Mouse (Mus musculus) fibroblast of lung, adult 2 months (primary cell): Measurements from ENCODE around the gene Cd81.

Experiments
- DNase-seq: peaks from one replicate; pipeline ENCODE4 v3.0.0-alpha.2; 2011; ENCODE audit warnings: low read depth

Gene Cd81

DNA sequence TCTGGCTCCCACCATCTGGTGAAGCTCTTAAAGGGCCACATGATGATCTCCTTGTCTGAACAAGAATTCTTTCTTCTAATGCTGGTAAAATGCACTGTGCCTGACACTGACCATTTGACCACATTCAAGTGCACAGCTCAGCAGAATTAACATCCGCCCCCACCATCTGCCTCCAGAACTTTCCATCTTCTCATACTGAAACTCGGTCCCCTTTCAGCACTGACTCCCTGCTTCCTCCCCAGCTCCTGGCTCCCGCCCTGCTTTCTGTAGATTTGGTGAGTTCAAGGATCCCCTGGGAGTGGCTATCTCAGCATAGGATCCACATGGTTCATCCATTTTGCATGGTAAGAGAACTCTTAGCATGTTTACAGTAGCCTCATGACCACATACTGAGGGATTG lies 31.8 kb upstream of the Cd81 start:
- no peak for DNase-seq

DNA sequence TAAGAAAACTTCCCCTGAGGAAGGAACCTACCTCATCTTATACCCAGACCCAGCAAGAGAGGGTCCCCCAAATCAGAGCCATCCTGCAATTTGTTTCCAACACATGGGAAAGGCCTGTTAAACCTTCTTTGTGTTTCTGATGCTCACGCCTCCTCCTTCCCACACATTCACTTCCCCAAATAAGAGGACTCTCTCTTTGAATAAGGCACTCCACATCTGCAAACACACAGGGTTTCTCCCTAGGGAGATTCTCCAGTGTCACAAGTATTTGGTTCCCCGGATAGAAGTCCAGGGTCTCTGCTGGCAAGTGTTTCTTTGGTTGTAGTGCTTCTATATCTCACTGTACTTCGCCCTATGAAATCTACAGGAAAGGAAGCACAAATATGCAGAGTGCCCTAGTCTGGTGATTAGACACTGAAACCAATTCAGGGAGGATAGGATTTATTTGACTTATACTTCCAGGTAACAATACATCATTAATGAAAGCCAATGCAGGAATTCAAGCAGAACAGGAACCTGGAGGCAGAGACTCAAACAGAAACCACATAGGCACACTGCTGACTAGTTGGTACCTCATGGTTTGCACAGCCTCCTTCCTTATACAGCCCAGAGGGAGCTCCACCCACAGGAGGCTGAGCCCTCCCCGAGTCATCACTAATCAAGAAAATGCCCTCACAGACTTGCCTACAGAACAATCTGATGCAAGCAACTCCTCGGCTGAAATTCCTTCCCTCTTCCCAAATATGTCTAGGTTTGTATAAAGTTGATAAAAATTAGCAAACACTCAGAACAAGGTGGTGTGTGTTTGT lies 31.0 kb upstream of the Cd81 start:
- no peak for DNase-seq

DNA sequence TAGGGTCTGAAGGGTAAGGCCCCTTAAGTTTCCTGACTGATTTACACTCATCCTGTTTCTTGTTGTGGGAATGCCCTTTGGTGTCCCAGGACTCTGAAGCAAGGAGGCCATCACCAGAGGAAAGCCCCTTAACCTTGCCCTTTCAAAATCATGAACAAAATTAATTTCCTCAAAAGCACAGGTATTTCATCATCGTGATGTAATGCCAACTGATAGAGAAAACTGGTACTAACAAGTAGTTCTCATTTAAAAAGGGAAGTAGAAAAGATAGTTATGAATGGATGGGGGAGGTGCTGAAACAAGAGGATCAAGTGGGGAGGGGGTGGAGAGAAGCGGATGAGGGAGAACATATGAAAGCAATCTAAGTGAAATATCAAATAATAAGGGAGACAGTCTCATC lies 29.0 kb upstream of the Cd81 start:
- no peak for DNase-seq

DNA sequence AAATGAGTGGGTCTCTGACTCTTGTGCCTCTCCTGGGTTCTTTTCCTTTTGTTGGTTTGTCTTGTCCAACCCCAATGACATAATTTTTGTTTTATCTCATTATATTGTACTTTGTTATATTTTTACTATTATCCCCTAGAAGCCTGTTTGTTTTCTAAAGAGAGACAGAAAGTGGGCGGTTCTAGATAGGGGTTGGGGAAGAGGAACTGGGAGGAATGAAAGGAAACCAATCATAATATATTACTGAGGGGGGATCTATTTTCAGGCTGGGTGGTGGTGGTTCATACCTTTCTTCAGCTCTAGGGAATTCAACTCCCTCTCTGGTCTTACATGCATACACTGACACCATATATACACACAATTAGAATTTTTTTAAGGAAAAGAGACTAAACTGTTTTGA lies 28.2 kb upstream of the Cd81 start:
- DNase-seq: no peak

DNA sequence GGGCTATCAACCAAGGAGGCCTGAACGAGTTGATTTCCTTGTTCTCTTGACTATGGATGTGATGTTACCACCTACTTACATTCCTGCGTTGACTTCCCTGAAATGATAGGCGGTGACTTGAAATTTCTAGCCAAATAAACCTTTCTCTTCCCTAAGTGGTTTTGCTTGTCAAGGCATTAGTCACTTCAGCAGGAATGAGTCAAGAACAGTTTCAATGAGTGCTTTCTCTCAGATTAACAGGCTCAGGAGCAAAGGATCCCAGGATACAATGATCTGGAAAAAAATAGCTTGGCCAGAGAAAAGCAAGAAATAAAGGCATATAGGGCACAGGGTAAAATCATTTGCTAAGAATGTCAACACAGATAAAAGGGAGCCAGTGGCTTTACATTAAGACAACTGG lies 27.0 kb upstream of the Cd81 start:
- no peak for DNase-seq

DNA sequence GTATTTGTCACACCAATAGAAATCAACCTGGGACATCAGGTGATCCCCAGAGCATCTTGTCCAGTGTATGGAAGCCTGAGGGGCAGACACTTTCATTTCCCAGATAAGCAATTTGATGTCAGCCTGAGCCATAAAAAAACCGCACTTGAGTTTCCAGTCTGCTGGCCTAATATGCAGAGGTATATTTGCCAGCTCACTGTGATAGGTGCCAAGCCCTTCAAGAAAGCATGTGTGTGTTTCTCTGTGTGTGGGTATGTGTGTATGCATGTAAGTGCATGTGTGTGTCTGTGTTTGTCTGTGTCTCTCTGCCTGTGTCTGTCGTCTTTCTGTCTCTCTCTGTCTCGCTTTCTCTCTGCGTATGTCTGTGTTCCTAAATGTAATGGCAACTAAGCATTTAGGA lies 25.3 kb upstream of the Cd81 start:
- DNase-seq: no peak

DNA sequence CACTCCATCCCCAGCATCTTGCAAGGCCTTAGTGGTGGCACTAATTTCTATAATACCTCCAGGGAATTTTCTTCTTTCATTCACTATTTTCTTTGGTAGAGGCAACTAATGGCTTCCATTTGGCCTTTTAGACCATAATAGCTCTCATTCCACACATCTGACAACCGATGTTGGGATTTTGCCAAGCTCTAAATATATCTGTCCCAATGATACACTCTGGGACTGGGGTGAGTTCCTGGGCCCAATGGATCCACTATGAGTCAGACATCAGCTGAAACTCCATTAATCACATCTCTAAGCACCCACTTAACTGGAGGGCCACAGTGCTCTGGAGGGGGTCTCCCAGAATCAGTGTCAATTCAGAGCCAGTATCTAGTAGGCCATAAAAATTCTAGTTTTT lies 20.7 kb upstream of the Cd81 start:
- no peak for DNase-seq

DNA sequence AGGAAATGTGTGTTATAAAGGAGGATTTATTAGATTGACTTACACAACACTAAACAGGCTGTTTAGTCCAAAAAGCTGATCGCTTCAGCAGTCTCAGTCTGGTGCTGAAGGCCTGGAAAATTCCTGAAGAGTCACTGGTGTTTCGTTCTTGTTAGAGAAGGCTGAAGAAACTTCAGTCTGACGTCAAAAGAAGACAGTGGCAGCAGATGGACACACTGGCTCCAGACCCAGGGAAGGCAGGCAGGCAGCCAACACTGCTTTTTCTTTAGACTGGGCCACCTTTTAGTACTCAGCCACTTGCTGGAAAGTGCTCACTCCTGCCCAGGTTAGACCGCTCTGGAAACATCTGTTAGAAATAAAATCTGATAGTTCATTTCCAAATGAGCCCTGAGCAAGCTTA lies 19.0 kb upstream of the Cd81 start:
- DNase-seq: no peak

DNA sequence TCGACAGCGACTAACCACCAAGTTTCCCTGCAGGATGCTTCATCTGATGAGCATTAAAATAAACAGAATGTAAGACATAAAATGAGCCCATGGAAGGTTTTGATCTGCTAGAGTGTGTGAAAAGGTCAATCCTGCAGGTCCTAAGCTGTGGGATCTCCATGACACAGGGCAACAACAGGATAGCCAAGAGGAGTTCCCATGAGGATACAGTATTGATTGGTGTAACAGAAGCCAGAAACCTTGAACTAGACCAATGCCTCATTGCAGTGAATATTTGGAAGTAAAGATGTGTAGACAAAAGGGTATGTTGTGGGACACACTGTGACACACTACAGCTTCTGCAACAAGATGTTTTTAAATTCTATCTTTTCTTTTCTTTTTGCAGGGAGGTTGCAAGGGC lies 18.4 kb upstream of the Cd81 start:
- no peak for DNase-seq

DNA sequence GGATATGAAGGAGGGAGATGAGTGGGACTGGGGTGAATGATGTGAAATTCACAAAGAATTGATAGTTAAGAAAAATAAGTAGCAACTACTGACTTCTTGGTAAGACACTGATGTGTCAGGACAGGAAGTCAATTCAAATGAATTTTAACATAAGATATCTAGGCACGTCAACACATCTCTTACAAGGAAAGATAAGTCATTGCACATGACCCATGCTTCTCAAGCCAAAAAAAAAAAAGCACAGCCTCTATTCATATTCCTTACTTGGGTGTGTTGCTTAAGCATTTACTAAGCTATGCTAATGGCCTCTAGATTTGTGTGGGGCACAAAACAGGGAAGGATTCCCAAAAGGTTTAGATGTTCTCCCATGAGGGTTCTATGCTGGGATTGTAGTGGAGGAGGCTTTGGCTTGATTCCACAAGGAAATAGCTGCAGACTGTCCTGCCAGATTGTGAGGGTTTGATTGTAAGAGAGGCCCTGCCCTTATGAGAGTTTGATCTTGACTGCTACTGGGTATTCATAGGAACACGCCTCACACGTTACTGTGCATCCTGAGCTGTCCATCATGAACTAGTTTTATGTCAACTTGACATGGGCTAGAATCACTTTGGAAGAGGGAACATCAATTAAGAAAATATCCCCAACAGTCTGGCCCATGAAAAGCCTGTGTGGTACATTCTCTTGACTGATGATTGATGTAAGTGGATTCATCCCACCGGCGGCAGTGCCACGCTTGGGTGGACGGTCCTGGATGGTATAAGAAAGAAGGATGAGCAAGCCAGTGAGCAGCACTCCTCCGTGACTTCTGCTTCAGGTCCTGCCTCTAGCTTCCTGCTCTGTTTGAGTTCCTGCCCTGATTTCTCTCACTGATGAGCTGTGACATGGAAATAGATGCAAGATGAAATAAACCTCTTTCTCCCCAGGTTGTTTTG lies 17.8 kb upstream of the Cd81 start:
- no peak for DNase-seq

DNA sequence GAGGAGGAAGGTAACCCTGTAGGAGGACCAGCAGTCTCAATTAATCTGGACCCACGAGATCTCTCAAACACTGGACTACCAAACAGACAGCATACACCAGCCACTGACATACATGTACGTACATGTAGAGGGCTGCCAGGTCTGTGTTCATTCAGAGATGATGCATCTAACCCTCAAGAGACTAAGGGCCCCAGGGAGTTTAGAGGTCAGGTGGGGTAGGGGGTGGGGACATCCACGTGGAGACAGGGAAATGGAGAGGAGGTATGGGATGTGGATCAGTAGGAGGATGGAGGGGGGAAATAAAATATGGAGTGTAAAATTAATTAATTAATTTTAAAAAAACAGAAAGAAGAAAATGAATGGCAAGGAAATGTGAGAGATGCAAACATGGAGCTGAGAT lies 15.8 kb upstream of the Cd81 start:
- no peak for DNase-seq

DNA sequence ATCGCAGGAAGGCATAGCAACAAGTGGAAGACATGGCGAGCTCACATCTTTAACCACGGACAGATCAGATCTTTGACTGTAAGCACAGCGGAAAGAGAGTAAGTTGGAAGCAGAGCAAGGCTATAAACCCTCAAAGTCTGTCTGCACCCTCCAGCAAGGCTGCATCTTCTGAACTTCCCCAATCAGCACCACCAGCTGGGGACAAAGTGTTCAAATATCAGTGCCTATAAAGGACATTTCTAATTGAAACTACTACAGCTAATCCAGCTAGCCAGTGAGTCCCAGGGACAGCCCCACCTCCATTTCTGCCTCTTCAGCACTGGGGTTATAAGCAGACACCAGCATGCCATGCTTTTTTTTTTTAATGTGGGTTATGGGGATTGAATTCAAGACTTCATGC lies 15.2 kb upstream of the Cd81 start:
- no peak for DNase-seq

DNA sequence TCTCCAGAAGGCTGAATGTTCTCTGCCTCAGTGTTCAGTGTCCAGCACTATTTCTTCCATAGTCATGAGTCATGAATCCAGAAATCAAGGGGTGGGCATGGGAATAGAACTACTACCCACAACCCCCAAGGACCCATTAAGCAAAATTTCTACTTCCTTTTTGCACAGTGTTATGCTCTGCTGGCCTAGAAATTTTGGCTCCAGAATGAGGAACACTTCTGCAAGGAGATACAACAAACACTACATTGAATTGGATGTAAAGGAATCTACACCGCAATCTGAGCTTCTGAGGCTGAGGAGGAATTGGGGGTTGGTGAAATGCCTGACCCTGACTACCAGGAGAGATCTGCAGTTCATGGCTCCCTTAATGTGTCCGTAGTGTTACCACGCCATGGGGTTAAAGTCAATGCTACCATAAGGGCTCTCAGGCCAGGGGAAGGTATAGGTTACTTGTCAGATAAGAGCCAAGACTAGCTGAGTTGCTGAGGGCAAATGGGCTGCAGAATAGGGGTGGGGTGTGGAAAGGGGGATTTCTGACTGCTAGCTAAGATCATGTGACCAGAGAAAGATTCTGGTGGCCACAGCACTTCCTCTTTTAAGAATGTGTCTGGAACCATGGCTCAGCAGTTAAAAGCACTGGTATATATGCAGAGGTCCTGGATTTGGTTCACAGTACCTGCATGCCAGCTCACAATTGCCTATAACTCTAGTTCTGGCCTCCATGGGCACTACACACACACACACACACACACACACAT lies 14.2 kb upstream of the Cd81 start:
- no peak for DNase-seq

DNA sequence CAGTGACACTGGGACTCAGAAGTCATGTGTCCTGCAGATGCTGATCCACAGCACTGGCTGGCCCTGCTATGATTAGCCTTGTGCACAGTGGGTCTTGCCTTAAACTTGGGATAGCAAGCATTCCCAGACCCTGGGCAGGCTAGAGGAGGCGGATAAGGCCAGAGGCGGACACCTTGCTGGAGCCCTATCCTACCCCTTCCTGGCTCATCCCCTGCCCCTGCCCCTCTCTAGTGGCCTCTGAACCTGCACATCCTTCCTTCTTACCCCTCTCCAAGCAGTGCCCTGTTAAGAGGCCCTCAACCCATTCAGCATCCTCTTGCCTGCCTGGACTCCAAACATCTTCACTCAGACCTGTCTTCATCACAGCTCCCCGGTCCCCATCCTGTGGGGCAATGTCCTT lies 12.0 kb upstream of the Cd81 start:
- no peak for DNase-seq

DNA sequence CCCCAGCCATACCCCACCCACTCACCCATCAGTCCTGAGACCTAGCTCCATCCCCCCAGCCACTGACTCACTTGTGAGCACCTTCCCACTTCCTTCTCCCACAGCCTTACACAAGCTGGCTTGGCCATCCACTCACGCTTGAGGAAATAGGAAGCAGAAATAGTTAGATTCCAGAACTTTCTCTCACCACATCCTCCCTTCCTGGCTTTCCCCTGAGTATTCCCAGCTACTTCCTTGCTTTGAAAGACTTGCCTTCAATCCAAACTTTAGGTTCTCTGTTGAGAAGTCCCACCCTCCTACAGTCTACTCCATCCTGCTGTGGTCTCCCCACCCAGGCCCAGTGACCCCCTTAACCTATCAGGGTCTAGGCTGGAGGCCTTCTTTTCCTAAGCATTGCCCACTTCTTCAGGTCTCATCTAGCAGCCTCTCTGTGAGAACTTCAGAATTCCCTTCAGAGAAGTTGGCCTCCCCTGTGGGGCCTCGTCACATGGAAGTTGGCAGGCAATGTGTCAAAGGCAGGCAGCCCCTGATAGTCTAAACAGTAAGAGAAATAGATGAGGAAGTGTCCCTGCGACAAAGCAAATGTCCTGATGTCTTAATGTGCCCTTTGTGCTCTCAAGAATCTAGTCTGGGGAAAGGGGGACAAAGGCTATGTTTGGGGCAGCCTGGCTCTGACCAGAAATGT lies 11.3 kb upstream of the Cd81 start:
- no peak for DNase-seq

DNA sequence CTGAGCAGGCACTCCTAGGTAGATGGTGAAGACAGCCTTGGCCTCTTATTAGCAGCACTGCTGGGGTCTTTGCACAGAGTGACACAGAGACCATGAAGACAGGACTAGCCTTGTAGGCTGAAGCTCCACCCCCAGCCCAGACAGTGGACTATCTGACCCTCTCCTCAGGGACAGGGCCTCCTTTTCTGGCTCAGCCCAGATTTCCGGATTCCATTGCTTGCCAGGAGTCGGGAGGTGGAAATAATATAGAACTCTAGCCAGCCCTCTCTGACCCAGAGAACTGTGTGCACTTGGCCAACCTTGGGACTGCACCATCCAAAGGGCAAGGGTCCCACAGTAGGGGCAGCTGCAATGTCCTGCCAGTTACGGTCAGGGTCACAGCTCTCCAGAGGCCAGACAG lies 10.4 kb upstream of the Cd81 start:
- no peak for DNase-seq

DNA sequence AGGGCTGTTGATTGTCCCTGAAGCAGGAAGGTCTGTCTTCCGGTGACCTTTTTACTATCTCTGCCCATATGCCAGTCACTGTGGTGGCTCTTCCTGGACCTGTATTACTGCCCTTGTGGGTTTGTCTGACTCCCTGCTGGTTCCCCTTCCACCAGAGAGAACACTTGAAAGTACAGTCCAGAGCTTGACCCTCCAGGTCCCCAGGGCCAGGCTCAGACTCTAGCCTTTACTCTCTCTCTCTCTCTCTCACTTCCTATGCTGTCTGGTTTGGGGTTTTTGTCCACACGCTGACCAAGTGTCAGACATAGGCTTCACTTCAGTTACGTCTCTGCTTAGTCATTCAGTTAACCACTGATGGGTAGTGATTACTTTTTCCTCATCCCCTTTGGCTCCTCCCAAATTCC lies 9.6 kb upstream of the Cd81 start:
- no peak for DNase-seq

DNA sequence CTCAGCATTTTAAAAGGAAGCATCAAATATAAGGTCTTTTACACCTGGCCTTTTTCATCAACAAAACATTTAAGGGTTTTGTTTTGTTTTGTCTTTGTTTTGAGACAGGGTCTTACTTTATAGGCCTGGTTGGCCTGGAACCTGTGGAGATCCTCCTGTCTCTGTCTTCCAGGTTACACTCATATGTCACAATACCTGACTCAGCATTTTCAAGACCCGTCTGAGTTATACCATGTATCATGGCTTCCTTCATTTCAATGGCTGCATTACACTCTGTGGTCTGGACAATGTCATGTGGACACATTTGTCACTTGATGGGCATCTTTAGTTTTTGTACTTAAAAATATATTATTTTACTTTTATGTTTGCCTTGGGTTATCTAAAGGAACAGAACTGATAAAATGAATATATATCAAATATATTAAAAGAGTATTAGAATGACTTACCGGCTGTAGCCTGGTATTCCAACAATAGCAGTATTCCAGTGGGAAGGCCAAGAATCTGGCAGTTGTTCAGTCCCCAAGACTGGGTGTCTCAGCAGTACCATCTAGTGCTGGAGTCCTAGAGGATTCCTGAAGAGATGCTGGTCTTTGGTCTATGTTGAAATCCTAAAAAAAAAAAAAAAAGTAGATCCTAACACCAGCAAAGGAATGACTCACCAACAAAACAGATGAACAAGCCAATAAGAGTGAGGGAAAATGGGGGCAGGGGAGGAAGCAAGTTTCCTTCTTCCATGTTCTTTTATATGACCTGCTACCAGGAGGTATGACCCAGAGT lies 8.3 kb upstream of the Cd81 start:
- DNase-seq: no peak

DNA sequence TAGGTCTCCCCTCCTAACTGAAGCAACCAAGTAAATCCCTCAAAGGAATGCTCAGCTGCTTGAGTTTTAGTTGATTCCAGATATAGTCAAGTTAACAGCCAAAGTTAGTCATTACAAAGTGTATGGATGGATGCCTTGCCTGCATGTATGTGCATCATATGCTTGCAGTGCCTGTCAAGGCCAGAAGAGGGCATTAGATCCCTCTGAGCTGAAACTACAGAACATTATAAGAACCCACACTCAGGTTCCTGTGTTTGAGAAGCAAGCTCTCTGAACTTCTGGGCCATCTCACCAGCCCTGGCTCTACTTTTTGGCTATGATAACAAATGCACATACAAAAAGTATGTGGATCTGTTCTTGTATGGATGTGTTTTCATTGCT lies 7.7 kb upstream of the Cd81 start:
- no peak for DNase-seq

DNA sequence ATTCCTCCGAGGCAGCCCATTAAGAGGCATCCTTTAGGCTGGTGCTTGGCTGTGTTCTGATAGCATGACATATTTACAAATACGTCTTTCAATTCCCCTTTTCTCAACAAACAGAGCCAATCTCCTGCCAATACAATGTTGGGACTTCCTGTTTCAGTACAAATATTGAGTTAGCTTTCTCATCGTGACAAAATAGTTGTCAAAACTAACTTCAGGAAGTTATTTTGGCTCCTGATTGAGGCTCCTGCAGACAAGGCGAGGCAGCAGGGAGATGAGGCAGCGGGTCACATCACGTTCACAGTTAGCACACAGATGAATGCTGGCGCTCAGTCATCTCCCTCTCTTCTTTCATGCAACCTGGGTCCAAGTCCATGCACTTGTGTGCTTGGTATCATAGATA lies 6.2 kb upstream of the Cd81 start:
- DNase-seq: no peak

DNA sequence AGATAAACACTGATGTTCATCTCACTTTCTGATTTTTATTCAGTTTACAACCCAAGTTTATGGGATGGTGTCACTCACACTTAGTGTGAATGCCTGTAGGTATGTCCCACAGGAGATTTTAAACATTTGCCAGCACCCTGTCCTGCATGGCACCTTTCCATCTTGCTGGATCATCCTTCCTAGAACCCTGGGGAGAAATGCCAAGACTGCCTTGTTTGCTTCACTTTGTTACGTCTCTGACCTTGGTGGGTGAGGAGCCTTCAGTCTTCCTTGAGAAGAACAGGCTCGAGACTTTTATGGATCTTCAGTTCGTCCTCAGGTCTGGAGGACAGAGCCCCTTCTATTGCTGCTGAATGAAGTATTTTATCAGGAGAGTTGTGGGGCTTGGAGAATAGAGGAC lies 3.2 kb upstream of the Cd81 start:
- no peak for DNase-seq
